Mouse (Mus musculus) megakaryocyte, adult 5-6 weeks (primary cell): ENCODE data around the gene Unc13b. TPM values are rescaled to one million over a fixed set of nuclear protein-coding genes. Genes with fewer than 3 reads are reported as not detected.
A peak's percentile ranks its signal among the peaks of the same experiment; 100 is the strongest.

Experiments used
- ATAC-seq: 2 replicates; pipeline ENCODE4 v1.8.0; 2016; ENCODE audit warnings: mild to moderate bottlenecking, inconsistent platforms; ENCODE audit not compliant: poor library complexity, severe bottlenecking
- total RNA-seq, 2 experiments: library from RNA; stranded (forward) in 1 of 2; stranded (reverse) in 1 of 2; fragments of 153-499, 151-499 nt in 1 of 2; fragments of 221-1000, 200-1000 nt in 1 of 2; gene quantifications; 2 replicates each; pipeline versions ENCODE4 v1.2.3 to v1.2.4; 2015 to 2017

The Unc13b gene
- total RNA-seq (2015) (0.16 TPM in 2 replicates), total RNA-seq (2017) (0.24 and 0.48 TPM in 2 replicates)

DNA sequence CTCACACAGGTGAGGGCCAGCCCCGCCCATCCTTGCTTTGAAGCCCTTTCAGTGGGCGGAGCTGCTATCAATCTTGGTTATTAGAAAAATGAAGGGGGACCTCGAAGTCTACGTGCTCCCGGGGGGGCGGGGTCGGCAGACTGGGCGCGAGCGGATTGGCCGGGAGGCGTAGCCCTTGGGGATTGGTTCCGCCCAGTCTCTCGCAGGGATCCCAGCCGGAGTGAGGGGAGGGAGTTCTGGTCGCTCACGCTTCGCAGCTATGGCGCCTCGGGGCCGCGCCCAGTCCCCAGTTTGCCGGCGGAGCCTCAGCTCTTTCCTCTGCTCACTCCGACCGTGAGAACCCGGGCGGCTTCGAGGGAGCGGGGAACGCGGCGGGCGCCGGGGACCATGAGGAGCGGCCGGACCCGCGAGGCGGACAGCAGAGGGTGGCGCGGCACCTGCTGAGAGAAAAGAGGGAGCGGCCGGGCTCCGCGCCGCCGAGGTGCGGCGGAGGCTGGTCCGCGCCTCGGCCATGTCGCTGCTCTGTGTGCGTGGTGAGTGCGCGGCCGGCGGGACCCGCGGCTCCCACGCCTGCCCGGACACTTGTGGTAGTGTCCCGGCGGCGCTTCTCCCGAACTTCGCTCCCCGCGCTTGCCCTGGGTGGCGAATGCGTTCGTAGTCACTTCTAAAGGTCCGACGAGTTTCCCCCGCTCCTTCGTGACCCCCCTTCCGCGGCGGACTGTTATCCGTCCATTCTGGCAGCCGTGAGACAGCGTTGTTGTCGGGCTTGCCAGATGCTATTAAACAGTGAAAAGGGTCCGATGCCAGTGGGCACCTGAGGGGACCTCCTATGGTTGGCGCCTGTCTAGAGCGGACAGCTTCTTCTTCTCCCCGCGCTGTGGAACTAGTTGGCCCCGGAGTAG is at the start of gene Unc13b:
Gene Unc13b, plus strand, starts transcription at position 201 of the 902 bp plus-strand sequence.
- peak; percentile 95 for ATAC-seq

DNA sequence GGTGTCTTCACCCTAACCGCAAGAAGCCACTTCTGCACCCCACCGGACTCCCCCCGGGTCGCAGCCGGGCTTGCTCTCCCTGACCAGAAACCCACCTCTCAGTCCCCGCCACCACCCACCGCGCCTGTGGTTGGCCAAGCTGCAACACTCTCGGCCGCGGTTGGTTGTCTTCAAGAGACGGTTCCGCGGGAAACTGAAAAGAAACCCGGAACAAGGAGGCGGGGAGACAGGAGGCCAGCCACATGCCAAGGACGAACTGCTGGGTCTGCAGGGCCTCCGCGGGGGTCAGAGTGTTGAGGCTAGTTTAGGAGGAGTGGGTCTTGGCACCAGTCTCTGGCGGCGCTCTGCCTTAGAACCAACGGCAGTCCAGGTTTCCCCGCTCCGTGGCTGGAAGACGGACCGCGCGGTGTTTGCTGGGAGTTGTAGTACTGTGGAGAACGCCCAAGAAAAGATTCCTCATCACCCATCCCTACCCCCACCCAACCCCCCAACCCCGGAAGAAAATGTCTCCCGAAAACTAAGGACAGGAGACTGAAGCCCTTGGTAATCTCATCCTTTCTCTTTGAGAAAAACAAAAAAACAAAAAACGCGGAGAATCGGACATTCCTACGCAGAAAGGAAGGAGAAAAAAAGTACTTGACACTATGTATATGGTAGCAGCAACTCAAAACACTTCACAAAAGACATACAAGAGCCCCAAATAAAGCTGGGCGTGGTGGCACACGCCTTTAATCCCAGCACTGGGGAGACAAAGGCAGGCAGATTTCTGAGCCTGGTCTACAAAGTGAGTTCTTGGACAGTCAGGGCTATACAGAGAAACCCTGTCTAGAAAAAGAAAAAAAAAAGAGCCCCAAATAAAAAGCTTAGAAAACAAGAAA is 48.4 kb upstream of the Unc13b start, which contains the start of gene Fancg:
Gene Fancg, minus strand, starts transcription at position 346 of the 878 bp plus-strand sequence.
- peak; percentile 96 for ATAC-seq

DNA sequence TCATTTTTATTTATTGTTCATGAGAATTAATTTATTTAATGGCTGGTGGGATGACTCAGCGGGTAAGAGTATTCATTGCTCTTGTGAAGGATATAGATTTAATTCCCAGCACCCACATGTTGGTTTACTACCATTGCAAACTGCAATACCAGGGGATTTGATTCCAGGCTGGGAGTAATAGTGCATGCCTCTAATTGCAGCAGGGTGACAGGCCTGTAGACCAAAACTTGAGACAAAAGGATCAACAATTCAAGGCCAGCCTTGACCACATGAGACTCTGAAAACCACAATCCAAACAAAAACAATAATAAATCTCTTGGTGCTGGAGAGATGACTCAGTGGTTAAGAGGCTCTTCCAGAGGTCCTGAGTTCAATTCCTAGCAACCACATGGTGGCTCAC is 46.7 kb upstream of the Unc13b start:
- ATAC-seq, result no peak

DNA sequence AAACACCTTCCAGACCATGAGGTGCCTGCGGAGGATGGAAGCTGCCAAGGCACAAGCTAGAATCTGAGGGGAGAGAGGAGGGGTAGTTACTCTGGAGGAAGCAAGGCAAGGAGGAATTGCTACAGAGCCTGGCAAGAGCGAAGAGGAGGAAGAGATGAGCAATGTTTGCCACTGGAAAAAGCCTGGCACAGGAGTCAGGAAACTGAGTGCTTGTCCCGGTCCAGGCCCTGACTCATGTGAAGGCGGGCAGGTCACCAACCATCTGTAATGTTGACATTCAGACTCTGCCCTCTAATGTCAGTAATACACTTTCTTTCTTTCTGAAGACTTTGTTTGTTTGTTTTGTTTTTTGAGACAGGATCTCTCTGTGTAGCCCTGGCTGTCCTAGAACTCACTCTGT is 40.6 kb upstream of the Unc13b start:
- ATAC-seq, result no peak

DNA sequence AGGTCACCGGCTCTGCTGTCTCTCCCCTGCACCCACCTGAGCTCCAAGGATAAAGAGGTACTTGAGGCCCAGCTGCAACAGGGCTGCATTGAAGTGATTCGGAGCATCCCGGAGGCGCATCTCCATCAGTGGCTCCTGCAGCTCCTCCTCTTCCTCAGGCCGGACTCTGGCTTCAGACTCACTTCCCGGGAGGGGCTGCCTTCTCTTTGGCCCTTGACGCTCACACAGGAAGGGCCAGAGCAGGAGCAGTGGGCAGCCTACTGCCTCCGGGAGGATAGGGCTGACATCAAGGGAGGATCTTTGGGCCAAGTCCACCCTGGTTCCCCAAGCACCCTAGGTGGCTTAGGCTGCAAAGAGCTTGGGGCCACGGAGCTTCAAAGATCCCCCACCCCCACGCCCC is 39.6 kb upstream of the Unc13b start:
- ATAC-seq, result no peak

DNA sequence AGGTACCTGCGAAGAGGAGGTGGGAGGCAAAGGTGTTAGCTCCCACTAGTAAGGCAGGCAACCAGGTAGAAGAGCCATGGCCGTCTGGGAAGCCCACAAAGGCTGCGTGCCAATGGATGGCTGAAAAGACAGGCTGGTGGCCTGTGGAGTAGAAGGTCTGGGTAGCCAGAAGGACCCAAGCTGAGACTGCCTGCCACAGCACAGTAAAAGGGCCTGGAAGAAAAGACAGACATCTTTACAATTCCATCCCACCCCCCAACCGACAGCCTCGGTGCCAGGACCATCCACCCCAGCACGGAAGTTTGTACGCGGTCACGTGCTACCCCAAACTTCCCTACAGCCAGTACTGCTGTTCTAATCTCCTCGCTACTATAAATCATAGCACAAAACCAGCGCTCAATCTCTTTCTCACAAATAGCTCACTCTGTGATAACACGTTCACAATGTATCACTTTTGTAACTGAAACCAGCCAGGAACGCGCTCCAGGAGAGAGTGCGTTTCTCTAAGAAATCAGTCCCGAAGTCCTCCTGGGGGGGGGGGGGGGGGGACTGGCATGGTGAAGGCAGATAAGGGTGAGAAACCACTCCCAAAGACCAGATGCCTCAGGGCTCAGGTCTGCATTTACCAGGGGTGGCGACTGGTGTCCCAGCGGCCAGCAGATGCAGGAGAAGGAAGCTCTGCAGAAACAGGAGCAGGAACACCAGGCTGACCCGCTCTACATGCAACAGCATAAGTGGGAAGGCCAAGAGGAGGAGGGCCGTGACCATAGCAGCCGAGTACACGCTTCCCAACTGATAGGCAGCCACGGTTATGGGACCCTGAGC is 38.9 kb upstream of the Unc13b start:
- no peak for ATAC-seq

DNA sequence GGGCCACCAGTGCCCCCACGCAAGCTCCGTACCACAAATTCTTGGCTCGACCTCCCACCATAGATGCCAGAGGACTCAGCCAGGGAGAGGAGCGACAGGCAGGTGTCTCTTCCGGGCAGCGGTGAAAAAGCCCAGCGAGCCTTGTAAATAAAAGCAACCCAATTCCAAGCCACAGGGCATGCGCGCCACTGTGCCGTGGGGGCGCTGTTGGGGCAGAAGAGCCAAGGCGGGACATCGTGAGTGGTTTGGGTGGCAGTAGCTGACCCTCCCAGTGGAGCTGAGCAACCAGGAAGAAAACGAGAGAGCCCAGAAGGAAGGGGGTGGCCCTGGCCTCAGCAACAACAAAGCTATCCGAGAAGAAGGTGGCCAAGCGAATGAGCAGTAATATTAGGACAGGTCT is 37.9 kb upstream of the Unc13b start:
- ATAC-seq, result no peak

DNA sequence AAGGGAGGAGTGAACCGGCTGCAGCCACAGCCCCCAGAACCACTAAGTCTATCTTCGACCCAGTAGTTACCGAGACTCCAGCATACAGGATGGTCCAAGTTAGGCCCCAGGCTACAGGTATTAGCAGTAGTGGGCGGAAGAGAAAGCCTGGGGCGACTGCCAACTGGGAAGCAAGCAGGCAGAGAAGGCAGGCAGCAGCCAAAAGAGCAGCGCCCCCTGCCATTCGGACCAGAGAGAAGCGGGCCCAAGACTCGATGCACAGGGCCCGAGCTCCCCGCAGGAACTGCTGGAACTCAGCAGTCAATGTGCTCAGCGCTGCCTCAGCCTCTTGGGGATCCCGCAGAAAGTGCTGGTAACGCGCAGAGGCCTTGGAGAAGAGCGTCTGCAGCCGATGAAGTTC is 37.4 kb upstream of the Unc13b start:
- no peak for ATAC-seq

DNA sequence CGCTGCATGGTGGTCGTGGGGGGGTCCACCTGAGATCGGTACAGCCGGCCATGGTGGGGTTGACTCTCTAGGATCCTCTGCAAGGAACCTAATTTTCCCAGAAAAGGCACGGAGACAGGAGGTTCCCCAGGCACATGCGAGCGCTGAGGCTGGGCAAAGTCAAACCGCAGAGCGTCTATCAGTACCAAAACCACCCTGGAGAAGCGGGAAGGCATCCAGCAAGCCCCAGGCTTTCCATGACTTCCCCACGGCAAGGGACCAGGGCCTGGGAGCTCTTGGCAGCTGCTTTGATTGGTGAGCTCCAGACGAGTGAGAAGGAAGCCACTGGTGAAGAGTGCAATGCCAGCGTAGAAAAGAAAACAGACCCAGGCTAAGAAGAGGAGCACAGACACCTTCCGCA is 34.1 kb upstream of the Unc13b start:
- no peak for ATAC-seq

DNA sequence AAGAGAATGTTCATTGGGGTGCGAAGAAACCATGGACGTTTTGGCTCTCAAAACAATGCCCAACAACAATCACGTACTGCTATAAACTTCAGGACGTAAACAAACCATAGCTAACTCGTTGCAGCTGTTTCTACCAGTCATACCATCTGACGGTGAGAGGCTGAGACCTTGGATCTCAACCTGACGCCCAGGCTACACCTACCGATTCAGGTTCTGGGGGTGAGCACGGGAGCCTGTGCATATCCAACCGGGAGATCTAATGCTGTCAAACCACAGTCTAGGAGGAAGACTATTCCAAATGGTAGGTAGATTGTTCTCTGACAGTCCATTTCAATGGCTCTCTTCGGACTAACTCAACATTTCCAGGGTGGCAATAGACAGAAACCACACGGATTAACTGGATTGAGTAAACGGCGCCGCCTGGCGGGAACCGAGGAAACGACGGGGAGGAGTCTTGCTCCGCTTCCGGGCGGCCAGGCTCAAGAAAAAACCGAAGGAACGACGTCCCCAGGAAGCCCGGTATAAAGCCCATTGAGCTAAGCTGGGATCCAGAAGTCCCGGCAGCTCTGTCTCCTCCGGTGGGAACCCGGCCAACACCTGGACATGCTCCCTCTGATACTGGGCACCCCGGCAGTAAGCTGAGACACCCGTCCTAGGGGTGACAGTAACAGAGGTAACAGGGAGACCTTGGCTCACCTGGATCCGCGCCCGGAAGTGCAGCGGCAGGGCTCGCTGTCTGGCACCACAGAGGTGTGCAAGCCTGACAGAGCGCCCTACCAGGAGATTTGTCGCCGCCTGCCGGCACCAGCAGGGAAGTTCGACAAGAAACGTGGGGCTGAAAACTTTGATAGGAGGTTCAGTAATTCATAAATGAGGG is 33.4 kb upstream of the Unc13b start, which contains the start of gene Pigo:
Gene Pigo, minus strand, starts transcription at position 736 of the 877 bp plus-strand sequence.
- peak; percentile 96 for ATAC-seq

DNA sequence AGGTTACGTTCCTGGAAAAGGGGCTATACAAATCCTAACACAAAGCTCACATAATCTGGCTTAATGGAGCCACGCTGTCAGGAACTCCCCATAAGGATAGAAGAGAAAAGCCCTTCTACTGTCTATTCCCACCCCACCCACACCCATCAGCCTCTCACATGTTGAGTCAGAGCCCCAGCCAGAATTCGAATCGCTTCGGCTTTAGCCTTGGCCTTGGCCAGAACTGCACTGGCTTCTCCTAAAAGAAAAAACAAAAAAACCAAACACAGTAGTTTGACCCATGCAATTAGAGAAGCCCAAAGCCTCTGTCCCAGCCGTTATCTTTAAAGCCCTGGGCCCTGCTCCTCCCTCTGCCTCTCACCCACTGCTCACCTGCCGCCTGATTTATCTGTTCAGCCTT is 29.6 kb upstream of the Unc13b start:
- no peak for ATAC-seq

DNA sequence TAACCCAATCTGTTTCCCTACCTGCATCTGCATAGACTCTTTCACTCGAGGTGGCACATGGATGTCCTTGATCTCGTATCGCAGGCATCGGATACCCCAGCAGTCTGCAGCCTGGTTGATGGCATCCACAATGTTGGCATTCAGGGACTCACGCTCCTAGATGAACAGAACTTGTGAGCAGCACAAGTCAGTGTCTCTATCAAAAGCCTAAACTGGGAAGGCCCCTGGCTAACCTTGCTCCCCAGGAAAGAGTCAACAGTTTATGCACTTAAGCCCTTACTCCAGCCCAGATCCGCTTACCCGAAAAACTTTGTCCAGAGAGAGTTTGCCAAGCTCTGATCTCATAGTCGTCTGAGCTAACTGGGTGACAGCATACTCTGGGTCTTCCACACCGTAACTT is 29.0 kb upstream of the Unc13b start:
- ATAC-seq, result no peak

DNA sequence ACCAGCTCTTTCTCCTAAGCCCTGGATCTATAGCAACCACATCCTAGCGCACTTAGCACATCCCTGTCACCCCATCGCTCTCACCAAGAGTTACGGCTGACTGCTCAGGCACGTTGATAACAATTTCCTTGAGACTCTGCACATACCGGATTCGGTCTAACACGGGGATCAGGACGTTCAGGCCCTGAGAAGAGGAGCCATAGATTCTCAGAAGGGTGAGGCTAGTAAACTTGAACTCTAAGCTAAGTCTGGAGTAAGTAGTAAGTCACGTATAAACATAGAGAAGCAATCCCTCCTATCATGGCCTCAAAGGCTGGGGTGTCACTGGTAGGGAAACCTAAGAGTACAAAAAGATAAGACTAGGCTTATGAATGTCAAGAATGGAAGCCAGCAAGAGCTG is 28.4 kb upstream of the Unc13b start:
- no peak for ATAC-seq

DNA sequence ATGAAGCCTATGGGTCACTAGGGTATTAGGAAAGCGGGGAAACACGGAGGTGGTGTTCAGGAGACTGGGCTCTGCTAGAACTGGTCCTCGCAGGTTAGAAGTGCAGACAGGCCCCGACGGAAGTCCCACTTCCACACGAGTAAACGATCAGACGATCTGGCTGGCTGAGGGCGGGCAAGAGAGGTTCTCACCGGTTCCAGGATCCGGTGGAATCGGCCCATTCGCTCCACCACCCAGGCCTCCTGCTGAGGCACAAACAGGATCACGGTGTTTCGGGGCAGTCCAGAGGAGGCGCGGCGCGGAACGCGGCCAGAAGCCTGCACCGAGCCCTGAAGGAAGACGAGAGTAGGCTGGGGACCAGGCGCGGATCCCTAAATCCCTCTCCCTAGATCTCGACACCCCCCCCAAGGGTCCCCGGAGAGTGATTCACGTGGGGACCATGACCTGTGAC is 27.9 kb upstream of the Unc13b start:
- peak; percentile 41 for ATAC-seq

DNA sequence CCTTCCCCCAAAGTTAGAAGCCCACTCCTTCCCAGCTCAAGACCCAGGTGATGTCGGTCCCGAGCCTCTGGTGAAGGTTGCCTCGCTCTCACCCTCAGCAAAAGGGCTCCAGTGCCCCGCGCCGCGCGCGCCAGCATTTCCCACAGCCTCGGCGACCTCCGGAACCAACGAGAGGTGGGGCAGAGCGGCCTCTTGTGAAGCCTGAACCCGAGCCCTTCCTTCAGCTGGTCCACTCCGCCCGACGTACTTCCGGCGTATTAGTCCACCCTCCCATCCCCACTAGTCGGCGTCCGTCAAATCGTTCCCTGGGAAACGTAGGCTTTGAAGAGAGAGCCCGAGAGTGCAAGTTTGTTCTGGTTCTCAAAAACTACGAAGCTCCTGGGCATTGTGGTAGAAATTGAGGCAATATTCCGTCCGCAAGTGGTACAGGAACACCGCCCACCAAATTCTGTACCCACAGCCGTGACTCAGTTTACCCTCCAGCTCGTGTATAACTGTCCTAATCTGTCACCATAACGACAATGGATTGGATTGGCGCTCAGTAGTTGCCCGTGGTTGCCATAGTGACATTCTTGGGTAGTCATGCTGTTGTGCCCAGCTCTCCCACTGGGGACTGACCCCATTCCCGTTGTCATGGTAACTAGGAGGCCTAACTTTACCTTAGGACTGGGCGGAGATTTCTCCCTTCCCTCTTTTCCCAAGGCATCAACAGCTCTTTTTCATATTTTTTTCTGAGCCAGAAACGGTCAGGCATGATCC is 27.3 kb upstream of the Unc13b start, which contains the start of gene Stoml2:
Gene Stoml2, minus strand, starts transcription at position 474 of the 759 bp plus-strand sequence.
- ATAC-seq, result peak; percentile 99

DNA sequence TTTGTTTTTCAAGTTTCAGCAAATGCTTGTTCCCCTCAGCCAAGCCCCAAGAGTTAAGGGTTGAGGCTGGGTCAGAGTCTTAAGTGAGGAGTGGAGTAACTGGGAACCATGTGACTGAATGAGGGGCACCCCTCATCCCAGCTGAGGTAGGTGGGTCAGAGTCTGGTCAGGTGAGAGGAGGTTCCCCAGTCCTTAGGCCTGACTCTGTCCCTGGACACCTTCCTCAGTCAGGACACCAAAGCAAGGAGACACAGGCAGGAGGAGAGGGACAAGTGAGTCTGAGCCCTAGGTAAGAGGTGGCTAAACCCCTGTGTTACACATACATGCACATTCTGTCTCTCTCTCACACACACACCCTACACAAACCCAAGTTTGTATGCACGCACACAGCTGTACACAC is 26.3 kb upstream of the Unc13b start:
- ATAC-seq, result no peak

DNA sequence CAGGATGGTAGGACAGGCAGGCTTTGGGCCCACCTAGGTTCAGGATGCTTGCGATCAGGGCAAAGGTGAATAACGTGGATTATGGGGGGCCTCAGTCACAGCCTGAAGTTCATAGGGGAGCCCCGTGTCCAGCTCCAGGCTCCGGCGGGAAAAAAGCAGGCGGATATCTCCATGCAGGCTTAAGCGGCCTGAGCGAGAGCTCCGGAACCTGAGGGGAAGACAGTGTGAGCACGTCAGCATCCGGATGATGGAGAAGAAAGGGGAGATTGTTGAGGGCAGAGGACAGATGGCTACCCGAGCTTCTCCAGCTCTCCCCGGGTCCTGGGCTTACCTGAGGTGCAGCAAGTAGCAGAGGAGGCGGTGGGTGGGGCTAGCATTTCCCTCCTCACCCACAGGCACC is 25.3 kb upstream of the Unc13b start:
- ATAC-seq, result no peak

DNA sequence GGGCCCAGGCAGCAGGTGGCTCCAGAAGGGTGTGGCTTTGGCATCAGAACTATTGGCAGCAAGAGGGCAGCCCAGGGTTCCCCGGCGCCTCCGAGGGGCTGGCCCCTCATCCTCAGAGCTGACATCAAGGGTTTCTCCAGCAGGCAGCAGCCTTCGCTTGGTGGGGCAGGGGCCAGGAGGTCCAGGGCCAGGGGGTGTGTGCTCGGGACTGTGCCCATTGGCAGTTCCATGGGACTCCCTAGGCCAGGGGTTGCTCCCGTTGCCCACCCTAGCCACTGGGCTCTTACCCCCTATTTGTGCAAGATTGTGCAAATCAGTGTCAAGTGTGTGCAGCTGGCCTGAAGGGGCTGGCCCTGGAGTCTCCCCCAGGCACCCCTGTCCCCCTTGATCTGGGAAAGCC is 22.9 kb upstream of the Unc13b start:
- no peak for ATAC-seq

DNA sequence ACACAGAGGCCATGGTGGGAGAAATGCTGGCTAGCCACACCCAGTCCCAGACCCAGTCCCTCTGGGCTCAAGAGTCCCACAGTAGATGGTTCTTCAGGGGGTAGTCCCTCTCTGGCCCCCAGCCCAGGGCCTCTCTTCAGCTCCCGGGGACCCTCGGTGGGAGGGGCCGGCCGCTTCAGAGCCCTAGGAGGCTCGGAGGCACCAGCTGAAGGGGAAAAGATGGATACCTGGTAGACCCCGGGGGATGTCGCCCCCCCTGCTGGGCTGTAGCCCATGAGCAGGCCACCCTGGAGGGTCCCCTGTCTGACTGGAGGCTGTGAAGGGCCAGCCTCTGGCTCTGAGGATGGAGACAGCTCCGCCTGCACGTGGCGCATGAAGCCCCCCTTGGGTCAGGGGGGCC is 22.4 kb upstream of the Unc13b start:
- no peak for ATAC-seq
